Mouse (Mus musculus): Measurements from ENCODE around the gene Traf7.

- TF ChIP-seq CTCF (IDR thresholded peaks at IDR 0.05; ENCODE audit: extremely low read depth, insufficient read length, insufficient replicate concordance, low read depth, low read length) (no peak), POLR2A (IDR thresholded peaks at IDR 0.05; ENCODE audit: low read depth, low read length) (no peak)
Measured at GRCm38 (mm10) chr17:24561592-24561991, 33.9 kb upstream of the Traf7 start.
